ENCODE assay signal across 21 mouse cellular contexts in the genomic region with DNA sequence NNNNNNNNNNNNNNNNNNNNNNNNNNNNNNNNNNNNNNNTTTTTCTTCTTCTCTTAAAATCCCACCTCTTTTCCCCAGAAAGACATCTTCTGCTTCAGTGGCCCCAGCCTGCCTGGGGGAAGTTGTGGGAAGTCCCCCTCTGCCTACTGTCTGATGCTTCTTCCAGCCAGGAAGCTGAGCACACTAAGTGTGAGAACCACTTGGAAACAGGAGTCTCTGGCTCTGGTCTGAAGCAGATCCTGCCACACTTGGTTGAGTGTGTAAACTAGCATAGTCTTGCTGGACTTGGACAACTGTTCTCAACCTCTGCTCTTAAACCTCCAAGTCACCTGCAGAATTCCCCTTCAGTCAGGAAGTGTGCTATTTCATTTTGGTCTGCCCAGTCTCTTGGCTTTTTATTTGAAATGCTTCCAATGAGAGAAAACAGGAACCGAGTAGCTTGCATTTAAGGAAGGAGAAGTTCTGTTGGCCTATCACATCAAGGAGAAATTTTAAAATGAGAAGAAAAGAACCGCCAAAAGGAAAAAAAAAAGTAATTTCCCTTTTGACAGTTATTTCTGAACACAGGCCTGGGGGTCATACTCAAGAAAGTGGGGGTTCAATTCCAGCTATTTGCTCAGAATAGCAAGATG. TPM values are rescaled to one million over a fixed set of nuclear protein-coding genes. Genes with fewer than 3 reads are reported as not detected.
DNase-seq lines count a peak whose midpoint lies in the region; ATAC-seq lines count a peak whose summit lies in the region.
"Had no signal": no experiment of that assay in that cellular context is flagged by ENCODE, and none has a peak within 500 bp of the region (broad histone marks: within the 10 kb centered on the region; RNA-seq: fewer than 3 reads in every experiment).

No protein-coding gene starts in this region.

- 0 out of 2 replicates have a peak, but pooled peaks cover 3% of the 10 kb centered on the region for H3K9me3 ChIP-seq in kidney, embryonic 15.5 days (replicated peaks)
- peaks cover 5% of the 10 kb centered on the region; the same call in 1 of the 2 replicates for H3K9me3 ChIP-seq in kidney, embryonic 14.5 days (ENCODE audit: control insufficient read depth, low read length)
- H3K9me3 ChIP-seq: liver, embryonic 15.5 days; midbrain, embryonic 15.5 days had no signal

- H3K27ac ChIP-seq in kidney, embryonic 15.5 days = peak overlapping the region; percentile 52
- no peak overlapping the region for H3K27ac ChIP-seq in kidney, embryonic 14.5 days (ENCODE audit: low read depth, low read length)
- H3K27ac ChIP-seq: embryonic facial prominence, embryonic 12.5 days; hindbrain, embryonic 13.5 days; limb, embryonic 12.5 days; liver, embryonic 15.5 days; midbrain, embryonic 15.5 days; stomach, postnatal 0 days had no signal

- H3K4me3 ChIP-seq in kidney, embryonic 15.5 days (replicated peaks) = no peak overlapping the region
- H3K4me3 ChIP-seq in kidney, embryonic 14.5 days (ENCODE audit: low read length) = no peak overlapping the region
- H3K4me3 ChIP-seq: embryonic facial prominence, embryonic 12.5 days; hindbrain, embryonic 13.5 days; limb, embryonic 12.5 days; liver, embryonic 15.5 days; midbrain, embryonic 15.5 days had no signal

- no peak overlapping the region for H3K4me2 ChIP-seq in kidney, embryonic 15.5 days
- no peak overlapping the region for H3K4me2 ChIP-seq in kidney, embryonic 14.5 days (replicated peaks; ENCODE audit: low read depth, low read length)
- H3K4me2 ChIP-seq: embryonic facial prominence, embryonic 12.5 days; hindbrain, embryonic 13.5 days; limb, embryonic 12.5 days; liver, embryonic 15.5 days; midbrain, embryonic 15.5 days had no signal

- ATAC-seq in kidney, embryonic 15.5 days (replicated peaks; ENCODE audit: low FRiP score) = no peak
- ATAC-seq in kidney, embryonic 14.5 days (ENCODE audit: low FRiP score, low TSS enrichment) = no peak
- ATAC-seq in hematopoietic stem cell, adult 5-6 weeks (replicated peaks in 1 of 2; ENCODE audit: insufficient read depth in 1 of 2, low FRiP score in 2 of 2, low TSS enrichment in 1 of 2, low read depth in 1 of 2, poor library complexity in 2 of 2, severe bottlenecking in 2 of 2) = peak; percentile 65 to 66
- ATAC-seq: forebrain, postnatal 0 days; intestine, embryonic 16.5 days; midbrain, embryonic 15.5 days had no signal

- no peak overlapping the region for H3K9ac ChIP-seq in kidney, embryonic 15.5 days
- no peak overlapping the region for H3K9ac ChIP-seq in kidney, embryonic 14.5 days (ENCODE audit: low read depth, low read length)
- H3K9ac ChIP-seq: embryonic facial prominence, embryonic 12.5 days; forebrain, postnatal 0 days; hindbrain, embryonic 13.5 days; limb, embryonic 12.5 days; liver, embryonic 15.5 days; midbrain, embryonic 15.5 days had no signal

- H3K4me1 ChIP-seq in kidney, embryonic 15.5 days = peaks cover 36% of the 10 kb centered on the region
- peaks cover 27% of the 10 kb centered on the region for H3K4me1 ChIP-seq in kidney, embryonic 14.5 days (ENCODE audit: control insufficient read depth, insufficient read depth, low read length)
- H3K4me1 ChIP-seq: embryonic facial prominence, embryonic 12.5 days; hindbrain, embryonic 13.5 days; limb, embryonic 12.5 days; liver, embryonic 15.5 days; midbrain, embryonic 15.5 days had no signal

- no peaks in the 10 kb centered on the region for H3K27me3 ChIP-seq in kidney, embryonic 15.5 days
- H3K27me3 ChIP-seq in kidney, embryonic 14.5 days (ENCODE audit: control insufficient read depth, insufficient read depth, low read length) = no peaks in the 10 kb centered on the region
- H3K27me3 ChIP-seq: embryonic facial prominence, embryonic 12.5 days; hindbrain, embryonic 13.5 days; midbrain, embryonic 15.5 days had no signal

- 65% methylated on average over 2 of the region's 2 CpGs for WGBS in kidney, embryonic 15.5 days
- WGBS in kidney, embryonic 14.5 days = 82% methylated on average over 2 of the region's 2 CpGs

- H3K36me3 ChIP-seq in kidney, embryonic 15.5 days = no peaks in the 10 kb centered on the region
- no peaks in the 10 kb centered on the region for H3K36me3 ChIP-seq in kidney, embryonic 14.5 days (ENCODE audit: control insufficient read depth, insufficient read depth, low read length)
- H3K36me3 ChIP-seq: embryonic facial prominence, embryonic 12.5 days; hindbrain, embryonic 13.5 days; limb, embryonic 12.5 days; liver, embryonic 15.5 days; midbrain, embryonic 15.5 days had no signal

- peak; percentile 25 for DNase-seq in testis, postnatal 10 days (ENCODE audit: low spot score)
- DNase-seq in testis, postnatal 14 days (ENCODE audit: low spot score) = no peak
- no peak for DNase-seq in thymus, postnatal 14 days
- no peak for DNase-seq in gastrocnemius, postnatal 25 days
- no peak for DNase-seq in cerebellum, postnatal 14 days
- DNase-seq: cerebellum, adult 18-20 months; forebrain, postnatal 0 days; kidney, postnatal 25 days; right cerebral cortex, adult 18-20 months; spleen, adult 18-20 months; thymus, postnatal 4 days had no signal

RNA-seq across cellular contexts. Expression of gene Tagap, which starts 11.1 kb away (rescaled TPM):
- 0.51 and 0.84 TPM in 2 replicates for polyA plus RNA-seq in kidney, embryonic 15.5 days (2015; fragmentation: Nextera tagmentation; extraction: Ambion mirVana)
- polyA plus RNA-seq in kidney, embryonic 14.5 days (2014; fragmentation: Nextera tagmentation; extraction: Ambion mirVana) = 0.66 and 0.93 TPM in 2 replicates
- total RNA-seq in hematopoietic stem cell, adult 5-6 weeks (2017) = 11.0 and 12.7 TPM in 2 replicates
- 1 to 10 TPM; 1.8 TPM for total RNA-seq in gastrocnemius, postnatal 25 days (2021)

RNA-seq across cellular contexts. Expression of gene Rsph3a, which starts 30.7 kb away (rescaled TPM):
- polyA plus RNA-seq in kidney, embryonic 15.5 days (2015; fragmentation: Nextera tagmentation; extraction: Ambion mirVana) = 52.0 and 61.3 TPM in 2 replicates
- polyA plus RNA-seq in kidney, embryonic 14.5 days (2014; fragmentation: Nextera tagmentation; extraction: Ambion mirVana) = 50.9 and 67.2 TPM in 2 replicates
- total RNA-seq in hematopoietic stem cell, adult 5-6 weeks (2017) = 46.2 and 116 TPM in 2 replicates
- total RNA-seq in gastrocnemius, postnatal 25 days (2021) = 10 to 100 TPM; 21.9 to 23.1 TPM

Comparison
In these comparisons a context has a peak if more than half of its experiments do, and no peak if none do; other contexts are left out.
1. ATAC-seq: peak in hematopoietic stem cell, adult 5-6 weeks (2 of 2); none in kidney, embryonic 15.5 days (single experiment) and kidney, embryonic 14.5 days (single experiment).